Mouse (Mus musculus): ENCODE data around the gene Znfx1.

DNA sequence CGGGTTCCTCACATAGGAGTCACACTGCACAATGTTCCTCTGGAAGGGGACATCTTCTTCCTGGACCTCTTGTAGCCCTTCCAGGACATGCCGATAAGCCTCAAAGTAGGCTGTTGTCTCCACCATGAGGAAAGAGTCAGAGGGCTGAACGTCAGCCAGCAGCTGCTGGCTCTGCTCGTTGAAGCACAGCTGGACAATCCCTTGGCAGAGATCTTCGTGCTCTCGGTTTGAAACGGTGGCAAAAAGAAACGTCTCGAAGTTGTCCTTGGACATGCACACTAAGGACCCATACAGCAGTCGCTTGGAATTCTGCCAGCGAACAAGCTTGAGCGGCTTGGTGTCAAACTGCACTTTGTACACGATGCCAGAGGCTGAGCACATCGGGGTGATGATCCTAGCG, 7.4 kb downstream of the Znfx1 start:
- TF ChIP-seq CTCF (IDR thresholded peaks at IDR 0.05; ENCODE audit: control insufficient read depth, insufficient read depth, low read length) (no peak), POLR2A (IDR thresholded peaks at IDR 0.05; ENCODE audit: borderline replicate concordance, control insufficient read depth, low read depth, low read length) (no peak)
